Mouse (Mus musculus) WW6 (cell line): ENCODE results near the gene Ace2.

Experiments
- DNase-seq: peaks from one replicate; pipeline ENCODE4 v3.0.0-alpha.2; 2013; ENCODE audit warnings: low read depth, low spot score

Ace2 gene

DNA sequence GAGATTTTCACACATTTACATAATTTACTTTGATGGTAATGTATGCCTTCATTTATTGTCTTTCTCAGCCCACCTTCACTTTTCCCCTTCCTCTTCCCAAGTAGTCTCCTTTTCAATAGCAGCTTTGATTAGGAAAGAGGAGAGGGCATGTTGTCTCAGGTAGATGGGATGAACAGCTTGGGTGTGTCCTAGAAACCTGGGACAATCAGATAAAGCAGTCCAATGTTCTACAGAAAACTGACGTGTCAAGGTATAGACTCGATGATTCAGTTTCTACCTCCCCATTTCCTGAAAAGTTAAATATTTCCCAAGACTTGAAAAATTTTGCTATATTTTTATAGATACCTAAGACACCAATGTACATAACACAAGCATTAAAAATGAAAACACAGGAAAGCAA, 39.7 kb downstream of the Ace2 start:
- DNase-seq, result no peak

DNA sequence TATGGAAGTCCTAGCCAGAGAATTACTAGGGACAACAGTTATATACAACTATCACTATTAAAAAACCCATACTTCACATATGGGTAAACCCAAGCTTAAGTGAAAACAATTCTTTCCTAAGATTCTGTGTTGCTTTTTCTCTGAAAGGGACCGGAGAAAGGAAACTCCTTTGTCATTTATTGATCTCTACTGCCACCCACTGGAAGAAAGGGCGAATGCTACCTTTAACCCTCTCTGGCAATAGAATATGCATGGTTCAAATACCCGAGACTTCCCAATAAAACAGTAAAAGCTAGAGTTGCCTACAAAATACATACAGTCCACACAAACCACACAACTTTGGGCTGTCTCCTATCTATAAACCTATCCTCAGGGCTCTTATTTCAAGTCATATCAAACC, 40.6 kb downstream of the Ace2 start:
- DNase-seq, result no peak

DNA sequence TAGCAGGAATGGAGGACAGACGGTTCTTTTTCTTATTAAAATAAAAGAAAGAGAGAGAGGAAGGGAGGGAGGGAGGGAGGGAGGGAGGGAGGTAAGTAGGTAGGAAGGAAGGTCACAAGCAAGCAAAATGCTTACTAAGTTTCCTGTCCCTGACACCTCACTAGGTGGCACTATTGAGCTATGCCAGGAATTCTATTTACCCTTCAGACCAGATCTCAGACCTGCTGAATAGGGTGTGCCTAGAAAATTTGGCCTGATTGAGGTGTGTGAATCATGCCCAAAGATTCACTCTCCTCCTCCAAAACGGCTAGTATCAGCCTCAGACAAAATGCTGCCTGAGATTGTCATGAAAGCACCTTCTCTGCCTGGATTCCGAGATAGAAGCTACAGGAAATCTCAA, 44.7 kb downstream of the Ace2 start:
- peak; percentile 14 for DNase-seq

DNA sequence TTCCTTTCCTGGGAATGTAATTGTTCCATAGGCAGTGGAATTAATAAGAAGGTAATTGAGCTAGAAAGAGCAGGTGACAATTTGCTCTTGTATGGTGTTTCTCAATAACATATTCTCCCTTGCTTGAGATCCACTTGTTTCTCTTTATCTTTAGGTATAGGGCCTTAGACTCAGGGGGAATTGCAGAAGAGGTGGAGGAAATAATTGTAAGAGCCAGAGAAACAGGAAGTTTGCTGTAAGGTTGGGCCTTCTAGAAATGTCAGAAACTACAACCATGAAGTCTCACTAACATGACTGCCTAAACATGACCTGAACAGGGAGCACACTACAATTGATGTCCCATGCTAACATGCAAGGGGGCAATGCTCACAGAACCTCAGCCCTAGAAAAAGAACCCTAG, 50.7 kb downstream of the Ace2 start:
- no peak for DNase-seq

DNA sequence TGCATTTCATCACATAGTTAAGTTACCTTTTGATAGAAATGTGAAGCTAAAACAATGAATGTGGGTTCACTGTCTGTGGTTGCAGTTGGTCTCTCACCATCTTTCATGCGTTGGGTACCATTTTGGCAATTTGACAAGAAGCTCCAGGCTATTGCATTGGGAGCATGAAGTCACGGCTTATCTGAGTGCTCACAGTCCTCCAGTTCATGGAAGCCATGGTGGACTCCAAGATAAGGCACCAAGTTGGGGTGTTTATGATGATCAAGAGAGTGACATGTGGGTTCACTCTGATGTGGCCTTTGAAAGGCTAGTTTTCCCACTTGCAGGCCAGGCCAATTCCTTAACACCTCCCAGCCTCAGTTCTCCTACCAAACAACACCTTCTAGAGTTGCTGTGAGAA, 58.5 kb downstream of the Ace2 start:
- no peak for DNase-seq

DNA sequence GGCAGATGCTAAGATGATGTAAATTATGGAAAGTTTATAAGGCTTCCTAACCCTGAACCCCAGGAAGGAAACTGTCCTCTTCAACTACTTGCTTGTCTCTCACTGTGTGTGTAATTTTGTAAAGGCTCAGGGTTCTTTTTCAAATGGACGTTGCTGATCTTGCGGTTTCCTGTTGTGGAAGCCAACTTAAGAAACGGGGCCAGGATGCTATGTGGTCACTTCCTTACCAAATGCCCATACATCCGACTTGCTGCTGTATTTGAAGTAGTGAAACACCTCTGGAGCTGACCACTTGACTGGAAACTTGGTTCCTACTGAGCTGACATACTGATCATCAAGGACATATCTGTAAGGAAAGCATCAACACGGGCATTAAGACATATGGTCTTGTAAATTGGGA, 61.4 kb downstream of the Ace2 start:
- DNase-seq, result no peak

DNA sequence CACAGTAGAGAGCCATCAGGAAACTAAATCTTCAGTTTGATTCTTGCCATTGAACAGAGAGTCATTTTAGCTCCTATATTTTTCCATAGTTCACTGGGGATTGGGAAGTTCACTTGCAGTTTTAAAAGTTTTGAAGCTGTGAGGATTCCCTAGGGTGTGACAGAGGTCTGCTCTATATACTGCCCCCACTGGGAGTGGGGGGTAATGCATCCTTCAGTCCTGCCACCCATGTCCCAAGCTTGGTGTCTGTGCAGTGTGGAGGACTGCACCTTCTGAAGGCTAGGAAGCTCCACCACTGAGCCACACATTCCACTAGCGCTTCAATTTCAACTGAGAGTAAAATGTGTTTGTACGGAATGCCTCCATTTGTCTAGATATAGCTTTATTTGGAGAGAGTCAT, 82.9 kb downstream of the Ace2 start:
- no peak for DNase-seq

DNA sequence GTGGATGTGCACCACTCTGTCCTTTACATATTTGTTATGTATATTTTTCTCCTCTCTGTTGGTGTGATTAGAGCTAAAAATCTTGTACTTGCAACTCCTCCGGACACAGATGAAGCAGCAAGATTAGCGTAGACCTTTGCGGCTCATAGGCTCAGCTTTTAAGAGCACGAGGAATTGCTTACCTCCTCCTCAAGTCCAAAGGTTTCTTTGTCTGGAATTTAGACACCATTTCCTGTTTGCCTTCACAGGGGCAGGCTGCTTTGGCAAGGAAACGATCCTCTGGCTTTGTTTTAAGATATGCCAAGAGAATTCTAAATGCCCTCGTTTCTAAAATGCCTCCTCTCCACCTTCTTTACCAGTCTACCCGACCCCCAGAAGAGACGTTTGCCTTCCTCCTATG, 94.2 kb downstream of the Ace2 start:
- no peak for DNase-seq
